Mouse (Mus musculus) ZHBTc4 (cell line): Measurements from ENCODE around the gene Dph5.

Source experiments
- DNase-seq: peaks from one replicate; pipeline ENCODE4 v3.0.0-alpha.2; 2011; ENCODE audit warnings: low read depth, low spot score

Dph5 gene

DNA sequence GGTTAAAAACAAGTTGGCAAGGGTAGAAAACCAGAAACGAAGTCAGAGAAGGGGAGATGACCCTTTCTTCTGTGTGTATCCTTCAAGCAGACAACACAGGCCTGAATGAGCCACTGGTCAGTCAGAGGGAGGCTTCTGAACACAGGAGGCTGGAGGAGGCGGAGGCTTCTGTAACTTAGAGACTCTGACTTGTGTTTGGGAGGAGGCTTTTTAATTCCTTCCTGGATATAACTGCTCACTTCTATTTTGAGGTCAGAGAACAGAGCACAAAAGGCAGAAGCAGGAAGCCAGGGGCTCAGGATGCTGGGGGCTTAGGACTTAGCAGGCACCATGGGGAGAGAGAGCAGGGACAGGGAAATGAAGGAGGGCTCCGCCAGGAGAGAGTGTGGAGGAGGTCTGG lies 63.6 kb downstream of the Dph5 start:
- no peak for DNase-seq

DNA sequence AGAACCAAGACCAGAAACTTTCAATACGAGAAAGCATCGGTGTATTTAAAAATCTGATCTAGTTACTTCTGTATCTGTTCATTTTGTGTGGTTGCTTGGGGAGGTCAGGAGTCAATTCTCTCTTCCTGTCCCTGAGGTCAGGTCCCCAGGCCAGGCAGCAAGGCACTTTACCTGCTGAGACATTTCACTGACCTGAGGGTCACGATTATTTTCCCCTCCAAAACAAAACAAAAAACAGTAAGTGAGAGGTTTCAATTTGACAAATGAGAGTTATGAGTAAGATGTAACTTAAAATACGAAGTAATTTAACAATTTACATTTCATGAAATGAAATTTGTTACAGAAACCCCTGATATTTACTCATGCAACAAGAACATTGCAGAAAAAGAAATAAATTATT lies 64.7 kb downstream of the Dph5 start:
- no peak for DNase-seq

DNA sequence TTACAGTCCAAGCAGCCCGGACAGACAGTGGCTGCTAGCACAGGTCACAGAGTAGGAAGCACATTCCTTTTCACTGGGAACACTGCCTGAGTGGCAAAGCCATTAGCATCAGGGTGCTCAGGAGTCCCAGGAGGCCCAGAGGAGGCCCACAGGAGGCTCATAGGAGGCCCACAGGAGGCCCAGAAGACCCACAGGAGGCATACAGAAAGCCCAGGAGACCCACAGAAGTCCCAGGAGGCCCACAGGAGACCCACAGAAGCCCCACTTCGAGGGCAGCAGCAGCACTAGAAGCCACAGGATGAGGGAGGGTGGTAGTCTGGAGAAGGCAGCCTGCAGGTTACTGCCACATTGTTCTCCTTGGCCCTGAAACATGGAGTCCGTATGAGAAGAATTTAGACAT lies 65.5 kb downstream of the Dph5 start:
- no peak for DNase-seq

DNA sequence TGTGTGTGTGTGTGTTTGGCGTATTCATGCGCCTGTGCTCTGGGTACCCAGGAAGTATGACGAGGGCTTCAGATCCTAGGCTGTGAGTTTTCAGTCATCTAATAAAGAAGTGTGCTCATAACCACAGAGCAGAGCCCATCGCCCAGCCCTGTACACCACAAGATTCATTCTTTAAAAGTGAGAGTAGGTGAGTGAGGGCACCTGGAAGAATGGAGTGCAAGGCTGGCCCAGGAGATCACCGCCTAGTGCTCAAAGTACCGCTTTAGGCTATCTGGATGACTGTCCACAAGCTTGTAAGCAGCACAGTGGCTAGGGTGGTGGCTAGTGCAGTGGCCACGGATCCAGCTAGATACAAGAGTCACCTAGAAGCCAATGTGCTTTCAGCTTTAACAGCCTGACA lies 69.6 kb downstream of the Dph5 start:
- DNase-seq: no peak

DNA sequence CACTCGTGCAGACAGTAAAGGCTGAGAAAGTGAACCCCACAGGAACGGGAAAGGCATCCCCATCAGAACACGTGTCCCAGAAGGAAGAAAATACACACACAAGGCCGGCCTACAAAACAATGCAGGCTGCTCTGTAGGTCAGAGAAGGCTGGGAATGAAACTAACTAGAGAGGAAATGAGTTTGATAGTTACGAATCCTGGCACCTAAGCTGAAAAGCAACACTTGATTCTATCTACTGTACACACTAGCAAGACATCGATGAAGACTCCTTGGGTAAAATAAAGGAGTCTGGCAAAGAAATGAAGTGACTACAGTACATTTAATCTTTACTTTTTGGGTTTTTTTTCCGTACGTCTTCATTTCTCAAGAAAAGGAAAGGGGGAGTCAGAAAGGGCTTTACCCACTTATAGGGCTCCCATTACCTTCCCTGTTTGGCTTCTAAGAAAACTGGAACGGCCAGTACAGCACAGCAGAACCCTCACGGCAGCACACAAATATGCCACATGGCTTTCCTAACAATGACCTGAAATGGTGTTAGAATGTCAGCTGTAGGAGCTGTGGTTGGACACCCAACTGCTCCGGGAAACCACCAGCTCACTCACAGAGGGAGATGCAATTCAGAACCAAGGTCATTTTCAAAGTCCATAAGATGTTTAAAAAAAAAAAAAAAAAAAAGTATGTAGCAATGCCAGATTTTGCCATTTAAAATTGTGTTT lies 73.8 kb downstream of the Dph5 start:
- DNase-seq: no peak

DNA sequence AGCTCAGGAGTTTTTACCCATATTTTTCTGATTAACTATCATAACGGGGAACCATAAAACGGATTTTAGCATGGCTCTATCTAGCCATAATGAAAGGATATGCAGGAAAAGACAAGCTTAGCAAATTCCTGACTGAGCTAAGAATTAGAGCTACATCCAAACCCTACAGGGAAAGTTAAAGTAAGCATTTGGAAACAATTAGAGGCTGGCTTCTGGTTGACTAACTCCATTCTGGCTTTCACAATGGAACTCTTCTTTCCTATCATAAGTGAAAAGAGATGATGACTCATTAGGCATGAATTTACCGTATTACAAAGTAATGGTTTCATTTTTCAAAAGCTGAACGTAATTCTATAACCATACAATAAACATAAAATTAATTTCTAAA lies 74.4 kb downstream of the Dph5 start:
- DNase-seq: no peak

DNA sequence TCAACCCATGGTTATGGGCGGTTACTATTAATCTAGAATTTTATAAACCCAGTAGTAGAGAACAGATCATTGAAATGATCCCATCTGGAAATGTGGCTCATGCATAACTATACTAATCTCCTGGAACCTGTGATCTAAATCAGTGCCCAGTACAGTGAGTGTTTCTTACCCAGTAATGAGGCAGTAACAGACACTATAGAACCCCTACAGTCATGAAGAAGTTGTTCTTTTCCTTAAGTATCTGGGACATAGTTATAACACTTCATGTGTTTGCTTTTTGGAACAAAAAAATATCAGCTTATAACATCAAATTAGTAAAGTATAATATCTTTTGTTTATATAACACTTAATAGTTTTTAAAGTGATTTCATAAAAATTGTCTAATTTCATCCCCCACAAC lies 76.0 kb downstream of the Dph5 start:
- no peak for DNase-seq

DNA sequence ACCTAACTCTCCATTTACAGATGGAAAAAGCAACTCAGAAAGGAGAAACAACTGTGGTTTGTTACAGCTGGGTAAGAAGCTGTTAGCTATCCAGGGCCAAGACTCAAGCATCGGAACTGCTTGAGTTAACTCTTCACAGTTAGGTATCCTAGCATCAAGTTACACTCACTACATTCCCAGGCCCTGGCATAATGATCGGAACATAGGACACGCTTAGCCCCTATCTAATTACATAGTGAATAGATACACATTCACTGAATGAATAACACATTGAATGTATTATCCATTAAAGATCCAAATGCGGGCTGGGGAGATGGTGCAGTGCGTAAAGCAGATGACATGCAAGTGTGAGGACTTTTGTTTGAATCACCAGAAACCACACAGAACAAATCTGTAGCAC lies 76.4 kb downstream of the Dph5 start:
- DNase-seq: no peak

DNA sequence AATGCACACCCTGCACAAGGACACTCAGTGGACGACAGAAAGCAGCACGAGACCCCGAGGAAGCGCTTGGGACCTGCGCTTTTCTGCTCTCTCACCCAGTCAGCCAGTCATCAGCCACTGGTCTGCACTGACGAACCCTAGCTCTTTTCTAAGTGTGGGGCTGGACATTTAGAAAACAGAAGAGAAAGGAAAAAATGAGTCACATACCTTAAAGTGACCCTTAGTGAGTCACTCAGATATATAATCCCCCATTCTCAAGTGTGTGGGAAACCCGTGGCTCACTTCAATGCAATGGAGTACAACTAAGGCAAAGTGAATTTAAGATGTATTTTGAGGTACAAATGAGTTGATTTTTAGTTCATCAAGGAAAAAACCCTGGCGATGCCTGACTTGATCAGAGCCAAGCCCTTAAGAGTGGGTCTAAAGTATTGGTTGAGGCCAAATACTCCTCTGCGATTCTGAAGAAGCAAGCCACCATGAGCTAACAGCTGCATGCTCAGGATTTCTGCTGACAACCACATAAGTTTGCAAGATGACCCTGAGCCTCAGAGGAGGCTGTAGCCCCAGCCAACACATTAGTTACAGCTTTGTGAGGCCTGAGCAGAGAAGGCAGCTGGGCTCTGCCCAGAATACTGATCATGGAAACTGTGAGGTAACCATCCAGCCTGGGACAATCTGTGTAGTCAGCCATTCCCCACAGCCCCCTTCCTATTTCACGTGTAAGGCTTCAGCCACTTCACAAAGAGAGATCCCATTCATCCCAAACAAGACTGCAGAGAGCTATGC lies 81.3 kb downstream of the Dph5 start:
- DNase-seq: no peak

DNA sequence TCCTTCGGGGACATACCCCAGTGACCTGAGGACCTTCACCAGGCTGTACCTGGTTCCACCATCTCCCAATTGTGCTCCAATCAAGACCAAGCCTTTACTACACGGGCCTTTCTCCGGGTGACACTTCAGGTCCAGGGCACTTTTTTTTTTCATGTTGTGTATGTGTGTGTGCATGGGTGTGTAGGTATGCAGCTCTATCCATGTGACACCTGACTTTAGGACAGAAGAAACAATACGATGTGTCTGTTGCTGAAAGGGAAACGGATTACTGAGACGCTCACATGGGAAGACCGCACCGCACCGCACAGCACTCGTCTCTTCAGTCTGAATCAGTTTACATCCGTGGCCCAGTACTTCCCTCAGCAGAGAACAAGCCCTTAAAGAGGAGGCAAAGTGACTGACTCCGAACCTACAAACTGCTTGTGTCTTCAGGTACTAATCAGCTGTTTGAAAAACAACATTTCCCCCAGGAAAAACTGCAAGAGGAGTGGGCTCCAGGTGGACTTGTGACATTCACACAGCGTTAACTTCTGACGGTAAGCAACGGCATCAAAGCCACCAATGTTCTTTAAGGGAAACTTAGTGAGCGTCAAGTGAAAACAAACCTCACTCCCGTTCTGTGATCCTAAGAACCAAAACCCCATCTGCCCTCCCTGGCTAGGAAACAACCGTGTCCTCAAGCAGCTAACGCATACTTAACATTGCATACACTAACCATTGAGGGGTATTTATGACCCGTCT lies 83.6 kb downstream of the Dph5 start:
- DNase-seq: no peak

DNA sequence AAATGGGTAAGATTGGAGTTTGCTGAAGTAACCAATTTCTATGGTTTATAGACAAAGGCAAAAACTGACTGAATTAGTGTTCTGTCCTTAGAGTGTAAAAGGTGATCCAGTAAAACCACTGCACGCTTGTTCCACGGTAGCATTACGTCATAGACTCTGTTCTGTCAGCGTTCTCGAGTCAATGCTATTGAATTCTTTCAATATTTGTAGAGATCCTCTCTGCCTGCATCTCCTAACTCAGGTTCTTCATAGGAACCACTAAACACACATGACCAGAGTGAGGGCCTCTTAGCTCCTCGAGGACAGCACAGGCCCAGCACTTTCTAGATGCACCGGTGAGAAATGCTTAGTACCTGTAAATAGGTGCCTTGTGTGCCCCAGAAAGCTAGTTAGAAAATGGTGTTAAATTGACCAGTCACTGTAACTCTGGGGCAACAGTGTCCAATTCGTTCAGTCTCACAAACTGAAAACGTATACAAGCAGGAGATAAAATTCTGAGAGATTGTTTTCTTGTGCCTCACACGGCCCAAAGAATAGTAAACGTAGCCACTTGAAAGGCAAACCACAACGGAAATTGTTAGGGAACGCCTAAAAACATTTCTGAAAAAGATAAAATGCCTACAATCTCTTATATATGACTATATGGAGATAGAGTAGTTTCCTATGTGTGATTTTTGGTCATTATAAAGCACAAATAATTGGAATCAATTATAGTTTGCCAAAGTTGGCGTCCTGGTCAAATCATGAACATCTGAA lies 84.4 kb downstream of the Dph5 start:
- no peak for DNase-seq

DNA sequence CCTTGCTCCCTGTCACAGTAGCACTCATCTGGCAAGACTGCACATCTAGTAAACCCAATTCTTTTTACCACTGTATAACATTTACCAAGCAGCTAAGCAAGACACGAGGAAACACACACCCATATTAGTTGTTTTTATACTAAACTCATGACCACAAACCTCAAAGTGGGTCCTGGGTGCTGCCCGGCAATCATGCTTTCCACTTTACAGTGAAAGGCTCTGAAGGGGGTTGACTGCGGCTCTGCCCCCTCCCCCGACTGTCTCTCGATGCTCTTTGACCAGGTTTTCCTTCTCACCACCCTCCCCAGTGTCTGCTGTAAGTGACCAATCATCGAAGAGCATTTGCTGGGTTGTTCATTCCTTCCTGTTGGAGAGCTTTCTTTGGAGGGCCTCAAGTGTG lies 86.6 kb downstream of the Dph5 start:
- DNase-seq: no peak

DNA sequence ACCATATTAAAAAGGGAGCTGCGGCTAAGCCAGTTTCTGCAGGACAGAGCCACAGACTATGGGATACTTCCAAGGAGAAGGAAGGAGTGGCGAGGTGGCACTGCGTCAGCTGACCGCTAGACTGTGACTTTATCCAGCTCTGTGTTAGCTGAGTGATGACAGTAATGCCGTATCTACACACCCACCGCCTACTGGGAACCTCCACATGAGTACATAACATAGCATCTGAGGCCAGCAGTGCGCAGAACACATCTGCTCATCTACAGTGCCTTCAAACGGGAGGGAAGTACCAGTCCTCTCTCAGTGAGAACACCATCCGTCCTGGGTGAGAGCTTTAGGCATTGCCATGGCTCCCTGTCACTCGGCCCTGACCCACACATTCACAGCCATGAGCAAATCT lies 87.4 kb downstream of the Dph5 start:
- no peak for DNase-seq

DNA sequence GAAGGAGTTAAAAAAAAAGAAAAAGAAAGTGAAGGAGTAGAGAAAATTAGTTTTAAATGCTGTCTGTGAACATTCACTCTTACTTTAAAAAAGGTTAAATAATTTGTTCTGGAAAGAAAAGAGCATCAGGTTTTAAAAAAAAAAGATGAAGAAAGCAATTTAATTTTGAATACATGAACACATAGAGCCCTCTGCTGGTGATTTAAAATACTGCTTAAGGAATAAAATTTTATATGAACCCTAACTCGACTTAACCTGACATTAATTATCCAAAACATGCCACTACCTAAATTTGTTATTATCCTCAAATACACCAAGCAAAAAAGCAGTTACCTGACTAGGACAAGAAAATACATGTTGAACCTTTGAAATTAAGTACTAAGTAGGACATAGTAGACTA lies 91.4 kb downstream of the Dph5 start:
- peak; percentile 13 for DNase-seq

DNA sequence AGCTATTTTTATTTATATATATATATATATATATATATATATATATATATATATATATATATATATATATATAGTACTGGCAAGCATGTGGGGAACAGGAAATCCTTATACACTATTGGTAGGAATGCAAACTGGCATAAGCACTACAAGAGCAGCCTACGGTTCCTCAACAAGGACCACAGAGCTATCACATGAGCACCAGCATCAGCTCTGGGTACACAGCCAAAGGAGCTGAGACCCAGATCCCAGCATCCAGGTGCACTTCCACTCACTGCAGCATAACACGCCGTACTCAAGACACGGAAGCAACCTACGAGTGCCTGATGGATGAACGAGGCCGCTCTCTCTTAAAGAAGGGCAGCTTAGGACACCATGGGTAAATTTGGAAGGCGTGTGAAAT lies 95.6 kb downstream of the Dph5 start:
- DNase-seq: no peak
